Mouse (Mus musculus): ENCODE results near the gene Nfkbie. TPM values are rescaled to one million over a fixed set of nuclear protein-coding genes. Genes with fewer than 3 reads are reported as not detected.
A peak's percentile ranks its signal among the peaks of the same experiment; 100 is the strongest.

Gene Nfkbie
- polyA plus RNA-seq, 1 experiment from 2014 or later = 7.8 TPM

GRCm38 (mm10) chr17:45589236-45589635, 33.7 kb downstream of the Nfkbie start:
- no peaks in the 10 kb centered on the region; the same call in 1 of the 2 replicates for H3K9me3 ChIP-seq (ENCODE audit: control insufficient read depth, low read length)
- ATAC-seq (ENCODE audit: low FRiP score) (no peak), DNase-seq (ENCODE audit: low spot score, missing footprints) (no peak)
- peaks cover 2% of the 10 kb centered on the region; the same call in 1 of the 2 replicates for H3K27me3 ChIP-seq (ENCODE audit: control insufficient read depth, insufficient read depth, low read length)
- H3K4me1 ChIP-seq (ENCODE audit: control insufficient read depth, insufficient read depth, low read length) = peaks cover 19% of the 10 kb centered on the region
- H3K27ac ChIP-seq (ENCODE audit: low read depth, low read length) = no peak overlapping the region
- no peak overlapping the region for H3K9ac ChIP-seq (ENCODE audit: low read length)
- no peak overlapping the region for H3K4me2 ChIP-seq
- 95% methylated on average over 7 of the region's 7 CpGs for WGBS
- no peak overlapping the region for H3K4me3 ChIP-seq (ENCODE audit: low read depth, low read length)
- peaks cover 5% of the 10 kb centered on the region; the same call in 1 of the 2 replicates for H3K36me3 ChIP-seq (ENCODE audit: control insufficient read depth, insufficient read depth, low read length)

DNA sequence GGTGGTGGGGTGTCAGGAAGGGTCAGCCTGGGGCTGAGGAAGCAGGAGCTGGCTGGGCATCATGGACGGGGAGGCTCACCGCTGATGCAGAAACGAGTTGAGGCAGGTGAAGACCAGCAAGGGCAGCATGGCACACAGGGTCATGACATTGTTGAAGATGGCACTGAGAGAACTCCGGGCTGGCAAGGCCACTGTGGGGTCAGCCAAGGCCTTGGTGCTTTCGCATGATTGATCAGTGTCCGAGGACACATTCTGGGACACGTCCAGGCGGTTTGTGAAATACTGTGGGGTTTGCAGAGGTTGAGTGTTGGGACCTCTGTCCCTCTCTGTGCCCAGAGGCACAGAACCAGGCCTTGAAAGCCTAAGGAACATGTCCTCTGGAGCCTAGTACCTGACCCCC, 34.3 kb downstream of the Nfkbie start:
- Histone ChIP-seq H3K36me3 (ENCODE audit: control insufficient read depth, insufficient read depth, low read length) (peaks cover 5% of the 10 kb centered on the region; the same call in 1 of the 2 replicates), H3K27me3 (ENCODE audit: control insufficient read depth, insufficient read depth, low read length) (peaks cover 8% of the 10 kb centered on the region), H3K27ac (ENCODE audit: low read depth, low read length) (no peak overlapping the region), H3K4me2 (no peak overlapping the region), H3K9me3 (ENCODE audit: control insufficient read depth, low read length) (no peaks in the 10 kb centered on the region; the same call in 1 of the 2 replicates), H3K9ac (ENCODE audit: low read length) (no peak overlapping the region), H3K4me1 (ENCODE audit: control insufficient read depth, insufficient read depth, low read length) (peaks cover 19% of the 10 kb centered on the region), H3K4me3 (ENCODE audit: low read depth, low read length) (no peak overlapping the region)
- 95% methylated on average over 8 of the region's 8 CpGs for WGBS
- ATAC-seq (ENCODE audit: low FRiP score) (no peak), DNase-seq (ENCODE audit: low spot score, missing footprints) (no peak)

GRCm38 (mm10) chr17:45590410-45590809, 34.9 kb downstream of the Nfkbie start:
- no peak for ATAC-seq (ENCODE audit: low FRiP score)

GRCm38 (mm10) chr17:45591701-45592605, 36.5 kb downstream of the Nfkbie start:
- peak overlapping the region; percentile 27 for H3K9ac ChIP-seq (ENCODE audit: low read length)
- peak overlapping the region; percentile 9; the same call in 1 of the 2 replicates for H3K4me2 ChIP-seq
- ATAC-seq (ENCODE audit: low FRiP score) (no peak), DNase-seq (ENCODE audit: low spot score, missing footprints) (no peak)
- WGBS = 56% methylated on average over 16 of the region's 16 CpGs
- H3K27me3 ChIP-seq (ENCODE audit: control insufficient read depth, insufficient read depth, low read length) = peaks cover 21% of the 10 kb centered on the region
- H3K4me3 ChIP-seq (ENCODE audit: low read depth, low read length) = no peak overlapping the region
- peaks cover 2% of the 10 kb centered on the region; the same call in 1 of the 2 replicates for H3K36me3 ChIP-seq (ENCODE audit: control insufficient read depth, insufficient read depth, low read length)
- H3K9me3 ChIP-seq (ENCODE audit: control insufficient read depth, low read length) = no peaks in the 10 kb centered on the region
- H3K4me1 ChIP-seq (ENCODE audit: control insufficient read depth, insufficient read depth, low read length) = peaks cover 27% of the 10 kb centered on the region
- H3K27ac ChIP-seq (ENCODE audit: low read depth, low read length) = no peak overlapping the region

More at GRCm38 (mm10) chr17:45590410-45590809, 34.9 kb downstream of the Nfkbie start:
- Histone ChIP-seq H3K27me3 (ENCODE audit: control insufficient read depth, insufficient read depth, low read length) (peaks cover 13% of the 10 kb centered on the region), H3K9ac (ENCODE audit: low read length) (no peak overlapping the region), H3K4me3 (ENCODE audit: low read depth, low read length) (no peak overlapping the region), H3K27ac (ENCODE audit: low read depth, low read length) (no peak overlapping the region), H3K9me3 (ENCODE audit: control insufficient read depth, low read length) (no peaks in the 10 kb centered on the region; the same call in 1 of the 2 replicates), H3K4me1 (ENCODE audit: control insufficient read depth, insufficient read depth, low read length) (peaks cover 20% of the 10 kb centered on the region), H3K4me2 (no peak overlapping the region), H3K36me3 (ENCODE audit: control insufficient read depth, insufficient read depth, low read length) (peaks cover 5% of the 10 kb centered on the region; the same call in 1 of the 2 replicates)
- no peak for DNase-seq (ENCODE audit: low spot score, missing footprints)
- 88% methylated on average over 6 of the region's 6 CpGs for WGBS

- H3K4me1 ChIP-seq (ENCODE audit: control insufficient read depth, insufficient read depth, low read length) = peaks cover 27% of the 10 kb centered on the region
- DNase-seq (ENCODE audit: low spot score, missing footprints) (no peak), ATAC-seq (ENCODE audit: low FRiP score) (no peak)
- H3K9ac ChIP-seq (ENCODE audit: low read length) = no peak overlapping the region; the same call in 1 of the 2 replicates
- no peak overlapping the region for H3K4me3 ChIP-seq (ENCODE audit: low read depth, low read length)
- peaks cover 21% of the 10 kb centered on the region for H3K27me3 ChIP-seq (ENCODE audit: control insufficient read depth, insufficient read depth, low read length)
- H3K9me3 ChIP-seq (ENCODE audit: control insufficient read depth, low read length) = no peaks in the 10 kb centered on the region
- no peaks in the 10 kb centered on the region for H3K36me3 ChIP-seq (ENCODE audit: control insufficient read depth, insufficient read depth, low read length)
- WGBS = 56% methylated on average over 8 of the region's 8 CpGs
- H3K27ac ChIP-seq (ENCODE audit: low read depth, low read length) = no peak overlapping the region
- no peak overlapping the region; the same call in 1 of the 2 replicates for H3K4me2 ChIP-seq
Observed at GRCm38 (mm10) chr17:45592606-45593431, 37.3 kb downstream of the Nfkbie start.

GRCm38 (mm10) chr17:45593479-45593878, 38.0 kb downstream of the Nfkbie start:
- H3K27me3 ChIP-seq (ENCODE audit: control insufficient read depth, insufficient read depth, low read length) = peaks cover 21% of the 10 kb centered on the region
- H3K27ac ChIP-seq (ENCODE audit: low read depth, low read length) = no peak overlapping the region
- H3K9me3 ChIP-seq (ENCODE audit: control insufficient read depth, low read length) = no peaks in the 10 kb centered on the region
- H3K36me3 ChIP-seq (ENCODE audit: control insufficient read depth, insufficient read depth, low read length) = no peaks in the 10 kb centered on the region
- no peak overlapping the region for H3K4me2 ChIP-seq
- H3K4me1 ChIP-seq (ENCODE audit: control insufficient read depth, insufficient read depth, low read length) = peaks cover 27% of the 10 kb centered on the region
- H3K9ac ChIP-seq (ENCODE audit: low read length) = no peak overlapping the region
- DNase-seq (ENCODE audit: low spot score, missing footprints) (no peak), ATAC-seq (ENCODE audit: low FRiP score) (no peak)
- H3K4me3 ChIP-seq (ENCODE audit: low read depth, low read length) = no peak overlapping the region
- 14% methylated on average over 8 of the region's 8 CpGs for WGBS

DNA sequence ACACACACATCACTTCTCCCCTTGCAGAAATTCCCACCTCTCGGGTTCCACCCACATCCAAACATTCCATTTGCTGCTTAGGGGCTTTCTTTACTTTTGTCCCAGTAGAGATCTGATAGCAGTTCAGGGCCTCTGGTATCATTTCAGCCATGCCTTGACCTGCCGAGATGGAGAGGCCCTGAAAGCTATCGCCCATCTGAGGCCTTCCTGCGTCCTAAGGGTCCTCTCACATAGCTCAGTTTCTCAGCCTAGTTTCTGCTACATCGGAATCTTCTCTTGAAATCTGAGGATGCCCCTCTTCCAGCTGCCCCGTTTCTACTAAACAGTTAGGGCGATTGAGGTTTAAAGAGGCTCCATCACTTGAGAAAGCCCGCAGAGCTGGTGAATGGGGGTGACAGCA, 38.7 kb downstream of the Nfkbie start:
- Histone ChIP-seq H3K27ac (ENCODE audit: low read depth, low read length) (no peak overlapping the region), H3K36me3 (ENCODE audit: control insufficient read depth, insufficient read depth, low read length) (no peaks in the 10 kb centered on the region), H3K27me3 (ENCODE audit: control insufficient read depth, insufficient read depth, low read length) (peaks cover 21% of the 10 kb centered on the region), H3K9ac (ENCODE audit: low read length) (peak overlapping the region; percentile 68), H3K4me1 (ENCODE audit: control insufficient read depth, insufficient read depth, low read length) (peaks cover 29% of the 10 kb centered on the region), H3K4me3 (ENCODE audit: low read depth, low read length) (peak overlapping the region; percentile 43; the same call in 1 of the 2 replicates), H3K9me3 (ENCODE audit: control insufficient read depth, low read length) (no peaks in the 10 kb centered on the region), H3K4me2 (peak overlapping the region; percentile 96)
- ATAC-seq (ENCODE audit: low FRiP score) (no peak), DNase-seq (ENCODE audit: low spot score, missing footprints) (no peak)
- 47% methylated on average over 8 of the region's 8 CpGs for WGBS

- Histone ChIP-seq H3K27ac (ENCODE audit: low read depth, low read length) (no peak overlapping the region), H3K9me3 (ENCODE audit: control insufficient read depth, low read length) (no peaks in the 10 kb centered on the region), H3K4me3 (ENCODE audit: low read depth, low read length) (peak overlapping the region; percentile 43), H3K36me3 (ENCODE audit: control insufficient read depth, insufficient read depth, low read length) (no peaks in the 10 kb centered on the region), H3K27me3 (ENCODE audit: control insufficient read depth, insufficient read depth, low read length) (peaks cover 26% of the 10 kb centered on the region), H3K9ac (ENCODE audit: low read length) (peak overlapping the region; percentile 68), H3K4me2 (peak overlapping the region; percentile 96), H3K4me1 (ENCODE audit: control insufficient read depth, insufficient read depth, low read length) (peaks cover 36% of the 10 kb centered on the region)
- peak; percentile 95 for DNase-seq (ENCODE audit: low spot score, missing footprints)
- 1% methylated on average over 58 of the region's 58 CpGs for WGBS
- peak; percentile 71 for ATAC-seq (ENCODE audit: low FRiP score)
Observed at GRCm38 (mm10) chr17:45594881-45595735, 39.6 kb downstream of the Nfkbie start.

Measured in midbrain, embryonic 11.5 days (tissue).